Mouse (Mus musculus) neutrophil, adult 83 days (primary cell): Measurements from ENCODE around the gene Gm4756. TPM values are rescaled to one million over a fixed set of nuclear protein-coding genes. Genes with fewer than 3 reads are reported as not detected.

Source experiments
- total RNA-seq, 2 experiments: library from RNA; stranded (reverse); gene quantifications; one replicate each; pipeline ENCODE4 v1.2.4; 2023

Gene Gm4756
- total RNA-seq, result not detected

DNA sequence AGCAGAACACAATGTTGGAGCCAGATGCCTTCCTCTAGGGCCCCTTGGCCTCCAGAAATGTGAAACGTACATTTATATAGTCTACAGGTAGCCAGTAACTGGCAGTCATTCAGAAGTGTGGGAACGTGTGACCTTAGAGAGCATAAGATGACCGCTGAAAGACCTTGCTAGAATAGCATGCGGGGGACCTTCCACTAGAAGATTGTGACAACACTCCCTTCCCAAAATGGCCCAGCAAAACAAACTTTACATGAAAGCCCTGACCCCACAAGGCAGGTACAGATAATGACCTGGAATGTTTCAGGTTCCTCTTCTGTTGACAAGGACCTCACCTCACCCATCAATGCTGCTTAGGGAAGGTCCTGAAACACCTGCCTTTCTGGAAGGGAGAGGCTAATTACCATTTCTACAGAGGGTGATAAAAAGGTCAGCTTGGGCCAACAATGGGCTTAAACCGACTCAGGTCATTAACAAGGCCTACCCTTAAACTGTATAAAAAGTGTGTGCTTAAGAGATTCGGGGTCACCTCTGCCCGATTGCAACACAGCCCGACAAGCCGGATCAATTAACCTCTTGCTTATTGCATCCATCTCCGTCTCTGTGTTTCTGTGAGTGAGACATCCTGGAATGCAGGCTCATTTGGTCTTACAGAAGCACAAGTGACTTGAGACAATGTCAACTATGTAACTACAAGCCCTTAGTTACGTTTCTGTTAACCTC lies at the start of gene Gm4756:
Gm4756 (minus strand) TSS at position 51 of the 720 bp plus-strand sequence.

GRCm38 (mm10) chr12:72664735-72665337 lies 15.4 kb upstream of the Gm4756 start, which contains the start of gene Dhrs7:
Gene Dhrs7, minus strand, starts transcription at chr12:72664909.

DNA sequence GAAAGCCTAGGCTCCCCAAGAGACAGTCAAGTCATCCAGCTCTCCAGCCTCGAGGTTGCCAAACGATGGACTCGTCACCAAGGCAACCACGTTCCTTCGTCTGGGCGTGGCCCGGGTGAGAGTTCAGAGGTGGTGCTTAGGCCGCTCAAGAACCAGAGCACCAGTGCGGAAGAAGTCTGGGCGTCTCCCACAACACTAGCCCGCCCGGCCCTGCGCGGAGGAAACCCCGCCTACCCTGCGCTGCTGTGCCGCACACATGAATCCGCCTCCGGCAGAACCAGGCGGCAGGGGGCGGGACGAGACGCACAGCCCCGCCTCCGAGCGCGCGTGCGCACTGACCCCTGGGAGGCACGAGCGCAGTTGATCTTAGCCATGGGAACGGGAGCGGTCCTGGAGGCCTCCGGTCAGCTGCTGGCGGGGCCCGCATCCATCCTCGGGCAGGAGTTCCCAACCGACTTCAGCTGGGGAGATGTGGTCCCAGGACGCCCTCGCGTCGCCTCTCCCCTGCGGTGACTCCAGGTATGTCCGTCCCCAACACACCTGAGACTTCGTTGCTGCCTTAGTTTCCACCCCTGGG lies 113.4 kb downstream of the Gm4756 start, which contains the start of gene Pcnx4:
Pcnx4 (plus strand) TSS at position 363 of the 577 bp plus-strand sequence.

Other genes with a start within 250 kb of the Gm4756 start
- under 1 TPM; 0.48 to 0.66 TPM for gene Rtn1, start 240.6 kb downstream of the Gm4756 start, total RNA-seq
- gene Lrrc9, start 207.8 kb downstream of the Gm4756 start, total RNA-seq, result not detected
- under 1 TPM; 0.60 to 0.75 TPM for gene Pcnx4, start 113.3 kb downstream of the Gm4756 start, total RNA-seq
- gene Dhrs7, start 15.2 kb upstream of the Gm4756 start, total RNA-seq, result 100 to 1,000 TPM; 221 to 231 TPM
- gene Ppm1a, start 107.8 kb upstream of the Gm4756 start, total RNA-seq, result 100 to 1,000 TPM; 107 TPM